Mouse (Mus musculus) liver, embryonic 14.5 days (tissue): ENCODE measurements around the gene Vwce. TPM values are rescaled to one million over a fixed set of nuclear protein-coding genes. Genes with fewer than 3 reads are reported as not detected.

ENCODE experiments used
- ATAC-seq: fragments of 200-750 bp; cut with Nextera tagmentation; 2 replicates; pipeline ENCODE4 v1.8.0; 2017; ENCODE audit warnings: moderate number of reproducible peaks, mild to moderate bottlenecking, moderate library complexity; ENCODE audit not compliant: insufficient read depth
- DNase-seq, 3 experiments: peaks; one replicate each; pipeline ENCODE4 v3.0.0-alpha.2; 2012 to 2013; ENCODE audit warnings: low read depth in 3 of 3, low spot score in 3 of 3
- H3K27ac ChIP-seq: fragments of 300-500 bp; sonication (generic); 2 replicates; pipeline ENCODE4 v1.5.1; 2014; ENCODE audit warnings: moderate library complexity, mild to moderate bottlenecking, control low read depth, inconsistent platforms
- H3K27me3 ChIP-seq: fragments of 300-500 bp; sonication (generic); 2 replicates; pipeline ENCODE4 v1.6.1; 2014; ENCODE audit warnings: mild to moderate bottlenecking, low read length, moderate library complexity; ENCODE audit not compliant: control insufficient read depth, insufficient read depth
- H3K36me3 ChIP-seq: fragments of 300-500 bp; sonication (generic); replicated peaks from 2 replicates; pipeline ENCODE4 v1.6.1; 2014; ENCODE audit warnings: low read depth; ENCODE audit not compliant: control insufficient read depth, insufficient read depth
- H3K4me1 ChIP-seq, 2 experiments: fragments of 200-500 bp in 1 of 2; fragments of 300-500 bp in 1 of 2; sonication (generic) in 1 of 2; replicated peaks; 2 replicates each; pipeline ENCODE4 v1.6.1; 2012 to 2014; ENCODE audit warnings: antibody characterized with exemption in 1 of 2, inconsistent platforms in 1 of 2, low read length in 1 of 2; ENCODE audit not compliant: control insufficient read depth in 2 of 2, insufficient read depth in 2 of 2
- H3K4me2 ChIP-seq: fragments of 300-500 bp; sonication (generic); 2 replicates; pipeline ENCODE4 v1.6.1; 2014; ENCODE audit warnings: low read depth, mild to moderate bottlenecking, control low read depth, moderate library complexity
- H3K4me3 ChIP-seq, 2 experiments: fragments of 200-500 bp in 1 of 2; fragments of 300-500 bp in 1 of 2; sonication (generic) in 1 of 2; 2 replicates each; pipeline ENCODE4 v1.5.1; 2012 to 2014; ENCODE audit warnings: low read depth in 2 of 2, low read length in 2 of 2, mild to moderate bottlenecking in 2 of 2, control low read depth in 1 of 2, inconsistent platforms in 1 of 2, moderate library complexity in 1 of 2; ENCODE audit not compliant: insufficient read depth in 1 of 2
- H3K9ac ChIP-seq: fragments of 300-500 bp; sonication (generic); replicated peaks from 2 replicates; pipeline ENCODE4 v1.6.1; 2014; ENCODE audit warnings: mild to moderate bottlenecking, control low read depth, moderate library complexity
- H3K9me3 ChIP-seq: fragments of 300-500 bp; sonication (generic); 2 replicates; pipeline ENCODE4 v1.6.1; 2016; ENCODE audit warnings: low read length, mixed read lengths; ENCODE audit not compliant: control insufficient read depth
- CTCF ChIP-seq: IDR thresholded peaks from 2 replicates; pipeline ENCODE4 v1.5.1; 2016; ENCODE audit warnings: antibody characterized with exemption, low read depth, control low read depth
- EP300 ChIP-seq: IDR thresholded peaks from 2 replicates; pipeline ENCODE4 v1.6.1; 2016; ENCODE audit warnings: antibody characterized with exemption, low read depth
- WGBS: fragments of 180-500 bp; shearing (Covaris S2); extraction: QIAGEN DNeasy Blood & Tissue Kit; methylation state at CpG from one replicate; pipeline ENCODE4 v1.1.7; 2014; ENCODE audit not compliant: insufficient replicate concordance; 5-methylcytosine and 5-hydroxymethylcytosine counted together
- polyA plus RNA-seq, 2 experiments: library from polyadenylated mRNA; depleted of rRNA in 1 of 2; stranded (reverse) in 1 of 2; unstranded in 1 of 2; fragments of >200 nt; fragmentation: Nextera tagmentation in 1 of 2; extraction: Ambion mirVana in 1 of 2; gene quantifications; 2 replicates each; pipeline versions ENCODE4 v1.2.1 to v1.2.3; 2012 to 2014

Vwce gene
- polyA plus RNA-seq, 2 experiments: 5.4 to 6.7 TPM

DNA sequence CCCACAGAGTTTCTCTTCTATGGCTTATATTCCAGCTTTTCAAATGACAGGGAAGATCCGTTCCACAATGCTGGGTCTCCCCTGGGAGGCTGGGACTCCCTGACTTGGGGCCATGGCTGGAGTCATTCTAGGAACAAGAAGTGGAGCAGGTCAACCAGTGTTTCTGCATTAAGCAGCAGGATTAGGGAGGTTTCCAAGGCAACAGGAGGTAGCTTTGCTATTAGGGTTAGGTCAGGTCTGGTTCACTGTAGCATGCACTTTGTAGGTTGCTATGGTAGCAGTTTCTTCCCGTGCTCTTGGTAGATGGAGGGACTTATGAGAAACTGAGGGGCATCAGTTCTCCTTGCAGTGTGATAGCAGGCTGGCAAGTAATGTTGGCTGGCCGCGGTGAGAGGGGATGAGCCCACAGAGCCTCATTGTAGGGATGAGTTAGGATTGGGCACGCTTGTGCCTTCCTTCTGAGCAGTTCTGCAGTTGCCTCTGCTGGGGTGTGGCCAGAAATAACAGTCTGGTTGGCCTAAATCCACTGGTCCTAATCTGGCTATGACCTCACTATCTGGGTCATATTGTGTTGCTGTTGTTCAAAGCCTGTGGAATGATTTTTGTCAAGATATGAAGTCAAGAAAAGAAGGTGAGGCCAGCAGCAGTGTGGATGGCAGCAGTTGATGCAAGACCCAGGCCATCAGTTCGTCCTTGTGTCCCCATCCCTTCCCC lies 67.2 kb downstream of the Vwce start:
- WGBS: 66% methylated on average over 6 of the region's 6 CpGs
- no peak overlapping the region for H3K9ac ChIP-seq
- peaks cover 25 to 47% of the 10 kb centered on the region in 2 experiments for H3K4me1 ChIP-seq

DNA sequence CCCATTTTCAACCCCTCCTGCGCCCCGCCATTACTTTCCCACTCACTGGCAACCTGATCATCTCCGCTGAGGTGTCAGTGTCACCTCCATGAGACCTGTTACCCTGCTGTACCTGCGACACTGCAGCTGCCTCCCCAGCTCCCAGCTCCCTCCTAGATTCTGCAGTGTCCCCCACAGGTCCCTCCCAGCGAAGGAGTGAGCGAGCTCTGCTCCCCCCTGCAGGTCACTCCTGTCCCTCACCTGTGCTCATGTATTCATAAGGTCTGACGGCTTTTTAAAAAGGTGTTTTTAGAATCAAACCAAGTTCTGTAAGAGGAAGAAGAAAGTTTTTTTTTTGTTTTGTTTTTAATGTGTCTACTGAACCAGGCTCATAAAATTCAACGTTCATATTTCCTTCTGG lies 68.1 kb downstream of the Vwce start:
- no peak overlapping the region for H3K4me2 ChIP-seq
- ATAC-seq (no peak), DNase-seq (no peak)
- no peaks in the 10 kb centered on the region for H3K27me3 ChIP-seq
- H3K4me1 ChIP-seq: peaks cover 23 to 42% of the 10 kb centered on the region in 2 experiments
- H3K9ac ChIP-seq: no peak overlapping the region
- H3K4me3 ChIP-seq: no peak overlapping the region
- H3K27ac ChIP-seq: no peak overlapping the region
- no peaks in the 10 kb centered on the region; the same call in 1 of the 2 replicates for H3K36me3 ChIP-seq
- H3K9me3 ChIP-seq: no peaks in the 10 kb centered on the region
- TF ChIP-seq CTCF: no peak
- no peak for TF ChIP-seq EP300
- 73% methylated on average over 8 of the region's 8 CpGs for WGBS

More for the DNA sequence above, 67.2 kb downstream of the Vwce start:
- Histone ChIP-seq H3K4me2 (no peak overlapping the region), H3K27ac (no peak overlapping the region), H3K36me3 (no peaks in the 10 kb centered on the region), H3K9me3 (no peaks in the 10 kb centered on the region), H3K27me3 (no peaks in the 10 kb centered on the region), H3K4me3 (no peak overlapping the region)
- ATAC-seq: no peak
- TF ChIP-seq CTCF (no peak), EP300 (no peak)
- DNase-seq: no peak

DNA sequence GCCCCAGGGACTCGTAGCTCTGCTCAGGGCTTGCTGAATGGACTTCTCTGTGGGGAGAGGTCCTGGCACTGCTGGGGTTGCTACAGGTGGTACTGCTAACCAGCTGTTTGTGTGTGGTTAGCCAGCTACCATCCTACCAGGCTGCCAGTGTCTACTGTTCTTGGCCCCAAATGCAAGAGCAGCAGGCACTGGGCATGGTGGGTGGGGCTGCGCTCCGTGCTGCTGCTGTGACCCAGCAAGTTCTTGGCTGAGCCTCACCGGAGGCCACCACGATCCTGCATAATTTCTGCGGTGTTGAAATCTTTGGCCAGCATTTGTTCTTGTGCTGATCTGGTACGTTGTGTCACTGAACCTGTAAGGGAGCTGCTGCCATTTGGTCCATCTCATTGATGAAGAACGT lies 69.5 kb downstream of the Vwce start:
- Histone ChIP-seq H3K9ac (no peak overlapping the region), H3K27me3 (no peaks in the 10 kb centered on the region), H3K4me2 (no peak overlapping the region), H3K4me1 (peaks cover 16 to 29% of the 10 kb centered on the region in 2 experiments), H3K27ac (no peak overlapping the region), H3K36me3 (no peaks in the 10 kb centered on the region; the same call in 1 of the 2 replicates), H3K9me3 (no peaks in the 10 kb centered on the region), H3K4me3 (no peak overlapping the region)
- ATAC-seq (no peak), DNase-seq (no peak)
- TF ChIP-seq CTCF (no peak), EP300 (no peak)
- 61% methylated on average over 8 of the region's 8 CpGs for WGBS

DNA sequence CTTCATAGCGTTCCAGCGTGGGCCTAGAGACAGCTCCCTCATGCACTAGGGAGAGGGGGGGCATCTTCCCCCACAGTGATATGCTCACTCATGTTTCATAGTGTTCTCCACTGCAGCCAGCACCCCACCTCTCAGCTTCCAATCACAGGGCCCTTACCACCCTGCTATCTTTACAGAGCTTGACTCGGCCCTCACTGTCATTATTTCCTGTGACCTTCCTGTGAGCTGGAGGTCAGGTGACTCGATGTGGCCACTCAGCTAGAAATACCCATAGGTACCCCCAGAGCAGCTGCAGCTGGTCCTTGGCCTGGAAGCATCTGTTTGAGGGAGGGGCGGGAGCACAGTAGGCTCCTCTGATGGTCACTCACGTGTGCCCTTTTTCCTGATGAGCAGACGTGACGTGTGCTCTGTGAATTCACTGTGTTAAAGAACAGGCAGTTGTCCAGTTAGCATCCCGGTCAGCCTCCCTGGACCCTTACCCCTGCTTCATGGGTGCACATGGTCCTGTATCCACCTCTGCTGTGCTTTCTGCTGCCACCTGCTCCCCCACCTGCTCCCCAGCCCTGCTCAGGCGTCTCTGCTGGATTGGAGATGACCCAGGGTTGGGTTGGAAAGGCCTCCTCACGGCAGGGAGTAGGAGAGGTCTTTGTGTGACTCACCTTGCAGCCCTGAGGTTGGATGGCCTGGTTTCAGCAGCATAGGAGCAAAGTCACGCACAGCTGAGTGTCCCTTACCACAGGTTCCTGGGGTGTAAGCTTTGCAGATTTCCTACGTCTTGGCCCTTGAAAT lies 73.3 kb downstream of the Vwce start:
- Histone ChIP-seq H3K9ac (no peak overlapping the region), H3K36me3 (peaks cover 9% of the 10 kb centered on the region), H3K4me3 (no peak overlapping the region), H3K27me3 (no peaks in the 10 kb centered on the region), H3K9me3 (no peaks in the 10 kb centered on the region), H3K4me2 (no peak overlapping the region), H3K4me1 (0 out of 4 replicates have a peak, but pooled peaks cover 0 to 2% of the 10 kb centered on the region in 2 experiments), H3K27ac (no peak overlapping the region)
- no peak for TF ChIP-seq CTCF
- DNase-seq (no peak), ATAC-seq (no peak)
- 64% methylated on average over 13 of the region's 13 CpGs for WGBS

DNA sequence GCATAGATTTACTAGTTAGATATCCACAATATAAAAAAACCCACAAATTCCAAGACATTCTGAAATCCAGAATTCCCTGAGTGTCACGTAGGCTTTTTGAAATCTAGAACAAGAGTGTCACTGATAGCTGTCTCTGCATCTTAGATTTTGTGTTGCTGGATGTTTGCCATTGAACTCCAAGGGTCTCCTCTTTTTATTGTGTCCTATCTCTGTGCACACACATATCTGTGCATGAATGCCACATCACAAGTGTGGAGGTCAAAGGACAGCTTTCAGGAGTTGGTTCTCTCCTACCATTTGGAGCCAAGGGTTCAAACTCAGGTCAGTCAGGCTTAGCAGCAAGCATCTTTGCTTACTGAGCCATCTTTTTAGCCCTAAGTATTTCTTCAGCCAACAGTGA lies 73.9 kb downstream of the Vwce start:
- H3K9me3 ChIP-seq: no peaks in the 10 kb centered on the region
- no peak overlapping the region for H3K4me2 ChIP-seq
- TF ChIP-seq EP300: no peak
- no peak for TF ChIP-seq CTCF
- no peaks in the 10 kb centered on the region for H3K27me3 ChIP-seq
- H3K4me3 ChIP-seq: no peak overlapping the region
- no peak for DNase-seq
- 86% methylated on average over 1 of the region's 1 CpGs for WGBS
- H3K36me3 ChIP-seq: peaks cover 11% of the 10 kb centered on the region
- ATAC-seq: no peak
- no peak overlapping the region for H3K9ac ChIP-seq
- H3K27ac ChIP-seq: no peak overlapping the region
- H3K4me1 ChIP-seq: 0 out of 4 replicates have a peak, but pooled peaks cover 0 to 2% of the 10 kb centered on the region in 2 experiments
